Mouse (Mus musculus) kidney, postnatal 4 days (tissue): ENCODE measurements around the gene Egr4.

Experiments
- DNase-seq, 2 experiments: peaks; one replicate each; pipeline ENCODE4 v3.0.0; 2021; ENCODE audit warnings: mixed read lengths in 2 of 2

The Egr4 gene

GRCm38 (mm10) chr6:85491606-85492005 lies 21.8 kb downstream of the Egr4 start:
- DNase-seq, result no peak

DNA sequence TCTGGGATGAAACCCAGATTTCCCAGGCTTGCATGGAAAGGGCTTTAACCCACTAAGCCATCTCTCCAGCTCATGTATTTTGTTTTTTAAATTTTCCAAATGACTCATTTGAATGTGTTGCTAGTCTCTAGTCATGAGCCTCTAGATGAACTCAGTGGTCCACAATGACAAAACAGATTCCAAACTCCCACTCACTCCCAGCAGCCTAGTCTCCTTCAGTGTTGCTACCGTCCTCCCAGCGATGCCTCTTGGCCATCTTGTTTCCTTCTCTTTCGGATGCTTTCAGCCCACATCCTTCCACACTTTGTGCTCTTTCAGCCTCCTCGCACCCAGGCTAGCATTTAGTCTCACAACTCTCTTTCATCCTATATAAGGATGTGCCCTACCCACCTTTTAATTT lies 23.1 kb downstream of the Egr4 start:
- DNase-seq, result no peak

GRCm38 (mm10) chr6:85489717-85490116 lies 23.7 kb downstream of the Egr4 start:
- DNase-seq, result no peak

DNA sequence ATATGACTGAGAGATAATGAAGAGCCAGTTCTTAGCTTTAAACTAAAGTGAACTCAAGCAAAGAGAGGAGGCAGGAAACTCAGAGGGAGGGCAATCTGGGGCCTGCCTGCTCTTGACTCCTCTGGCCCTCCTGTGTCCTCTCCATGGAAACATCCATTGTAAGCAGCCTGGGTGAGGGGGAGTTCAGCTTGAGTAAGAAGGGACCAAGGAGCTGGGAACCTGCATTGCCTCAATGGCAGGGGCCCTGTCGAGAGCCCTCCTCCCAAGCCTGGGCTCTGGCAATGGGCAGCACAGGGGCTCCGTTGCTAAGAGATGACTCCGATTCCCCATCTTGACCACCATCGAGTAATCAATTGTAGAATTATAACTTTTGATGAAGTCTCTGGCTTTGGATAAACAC lies 24.9 kb downstream of the Egr4 start:
- no peak for DNase-seq

DNA sequence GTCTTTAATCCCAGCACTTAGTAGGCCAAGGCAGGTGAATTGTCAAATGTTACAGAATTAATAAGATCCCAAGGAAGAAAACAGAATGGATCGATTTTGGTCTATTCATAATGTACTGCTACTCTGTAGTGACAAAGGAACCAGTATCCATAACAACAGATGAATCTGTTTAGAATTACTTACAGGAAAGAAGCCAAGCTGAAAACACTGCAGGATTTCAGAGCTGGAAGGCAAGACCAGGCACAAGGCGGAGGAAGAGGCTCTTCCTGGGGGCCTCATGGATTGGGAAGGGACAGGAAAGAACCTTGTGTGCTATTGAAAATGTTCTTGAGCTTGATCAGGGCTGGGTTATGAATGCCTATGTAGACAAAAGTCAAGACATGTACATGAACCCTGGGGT lies 27.7 kb downstream of the Egr4 start:
- DNase-seq, result no peak

GRCm38 (mm10) chr6:85483843-85484721 lies 29.3 kb downstream of the Egr4 start:
- DNase-seq, result peak; percentile 14 to 32

- DNase-seq, result peak; percentile 66 to 74
These were observed 32.7 kb downstream of the Egr4 start for GRCm38 (mm10) chr6:85480685-85481084.

GRCm38 (mm10) chr6:85479979-85480378 lies 33.4 kb downstream of the Egr4 start:
- DNase-seq, result no peak

GRCm38 (mm10) chr6:85478416-85478815 lies 35.0 kb downstream of the Egr4 start:
- no peak for DNase-seq

DNA sequence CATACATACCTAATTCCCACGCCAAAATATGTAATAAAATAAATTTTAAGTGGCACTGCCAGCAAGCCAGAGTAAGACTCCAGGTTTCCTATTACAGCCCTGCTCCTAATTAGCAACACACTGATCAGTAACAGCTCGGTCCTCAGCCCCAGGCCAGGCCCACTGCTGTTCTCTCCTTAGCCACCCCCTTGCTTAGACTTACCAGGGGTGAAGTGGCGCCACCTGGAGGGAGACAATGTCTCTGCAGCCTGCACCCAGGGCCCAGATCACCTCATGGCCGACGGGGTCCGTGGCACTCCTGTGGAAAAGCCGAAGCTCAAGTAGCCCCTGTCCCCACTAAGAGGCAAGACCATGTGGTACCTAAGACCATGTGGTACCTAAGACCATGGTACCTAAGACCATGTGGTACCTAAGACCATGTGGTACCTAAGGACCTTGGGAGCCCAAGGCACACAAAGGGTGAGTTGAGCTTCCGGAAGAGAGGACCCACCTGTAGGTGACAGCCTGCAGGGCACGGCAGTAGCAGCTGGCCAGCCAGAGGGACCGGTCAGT lies 35.9 kb downstream of the Egr4 start:
- DNase-seq, result peak; percentile 60 to 67

GRCm38 (mm10) chr6:85475581-85475980 lies 37.8 kb downstream of the Egr4 start:
- no peak for DNase-seq

GRCm38 (mm10) chr6:85472542-85472941 lies 40.8 kb downstream of the Egr4 start:
- DNase-seq, result no peak

DNA sequence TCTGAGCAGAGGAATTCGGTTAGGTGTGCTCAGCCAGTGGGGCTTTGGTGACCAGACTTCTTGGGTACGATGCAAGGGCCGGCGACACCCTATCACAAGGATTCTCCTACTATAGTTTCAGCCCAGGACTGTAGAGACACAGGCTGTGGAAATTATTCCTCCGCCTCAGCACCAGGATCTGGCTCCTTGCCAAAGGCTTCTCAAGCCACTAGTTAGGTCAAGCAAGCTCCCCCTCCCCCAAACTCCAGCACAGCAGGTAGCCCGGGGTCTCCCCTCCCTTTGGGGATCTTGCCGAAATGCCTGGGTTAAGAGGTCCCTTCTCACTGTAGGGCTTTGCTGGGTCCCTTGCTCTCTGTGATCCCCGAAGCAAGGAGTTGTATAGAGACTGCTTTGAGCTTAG lies 41.4 kb downstream of the Egr4 start:
- peak in 1 of 2 experiments; percentile 31 for DNase-seq

- DNase-seq, result no peak
These were observed 43.5 kb downstream of the Egr4 start for GRCm38 (mm10) chr6:85469660-85470430.

DNA sequence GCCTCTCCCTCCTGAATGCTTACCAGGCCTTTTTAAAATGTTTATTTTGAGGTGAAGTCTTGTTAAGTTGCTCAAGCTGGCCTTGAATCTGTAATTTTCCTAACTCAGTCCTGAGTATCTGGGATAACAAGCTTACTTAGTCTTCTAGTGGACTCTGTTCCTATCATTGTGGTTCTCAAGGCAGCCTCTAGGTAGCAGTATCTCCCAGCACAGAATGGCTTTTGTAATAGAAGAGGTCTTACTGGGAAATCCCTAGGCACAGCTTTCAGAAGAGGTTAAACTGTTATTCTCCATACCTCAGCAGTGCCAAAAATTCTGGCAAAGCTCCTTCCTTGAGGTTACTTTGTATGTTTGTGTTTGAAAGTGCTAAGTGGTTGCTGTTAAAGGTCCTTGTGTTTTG lies 48.0 kb downstream of the Egr4 start:
- no peak for DNase-seq
